Mouse (Mus musculus): ENCODE data around the gene Olfr376.

The Olfr376 gene

GRCm38 (mm10) chr11:73370946-73371345 is at the start of gene Olfr376:
Gene Olfr376, plus strand, starts transcription at chr11:73371246.
- DNase-seq (ENCODE audit: low spot score), result no peak

GRCm38 (mm10) chr11:73323906-73324830 is 46.9 kb upstream of the Olfr376 start:
- no peak for DNase-seq (ENCODE audit: low spot score)

- DNase-seq (ENCODE audit: low spot score), result no peak
Observed at GRCm38 (mm10) chr11:73326485-73326886, 44.6 kb upstream of the Olfr376 start.

GRCm38 (mm10) chr11:73327361-73327760 is 43.7 kb upstream of the Olfr376 start:
- DNase-seq (ENCODE audit: low spot score), result no peak

- no peak for DNase-seq (ENCODE audit: low spot score)
Observed at GRCm38 (mm10) chr11:73329442-73329841, 41.6 kb upstream of the Olfr376 start, which contains the start of the genes Aspa, Gm49340 and Spata22. Gene Aspa, minus strand, starts transcription at chr11:73329596. Gene Gm49340, plus strand, starts transcription at chr11:73329741. Gene Spata22, plus strand, starts transcription at chr11:73329741.

GRCm38 (mm10) chr11:73333357-73333756 is 37.7 kb upstream of the Olfr376 start:
- no peak for DNase-seq (ENCODE audit: low spot score)

- no peak for DNase-seq (ENCODE audit: low spot score)
Observed at GRCm38 (mm10) chr11:73336919-73337318, 34.1 kb upstream of the Olfr376 start.

GRCm38 (mm10) chr11:73350483-73350882 is 20.6 kb upstream of the Olfr376 start, which contains the start of gene Olfr20:
Gene Olfr20, plus strand, starts transcription at chr11:73350783.
- DNase-seq (ENCODE audit: low spot score), result no peak

- no peak for DNase-seq (ENCODE audit: low spot score)
Observed at GRCm38 (mm10) chr11:73395374-73395773, 24.3 kb downstream of the Olfr376 start.

- DNase-seq (ENCODE audit: low spot score), result no peak
Observed at GRCm38 (mm10) chr11:73399514-73399913, 28.5 kb downstream of the Olfr376 start, which contains the start of gene Olfr1. Gene Olfr1, minus strand, starts transcription at chr11:73399614.
